Mouse (Mus musculus): Measurements from ENCODE around the gene Trappc4.

GRCm38 (mm10) chr9:44420280-44420898, 13.0 kb upstream of the Trappc4 start:
- TF ChIP-seq CTCF (IDR thresholded peaks at IDR 0.05; ENCODE audit: borderline replicate concordance, insufficient read depth, low read length) (no peak), POLR2A (IDR thresholded peaks at IDR 0.05; ENCODE audit: low read depth, low read length) (no peak)
